Mouse (Mus musculus) olfactory bulb, adult 2 months (tissue): ENCODE measurements around the gene Limch1.

Experiments used
- CTCF ChIP-seq: fragments of 200-500 bp; IDR thresholded peaks from 2 replicates; pipeline ENCODE4 v1.5.1; 2012; ENCODE audit warnings: low read depth, mild to moderate bottlenecking, low read length, moderate library complexity; ENCODE audit not compliant: insufficient read depth
- POLR2A ChIP-seq: fragments of 200-500 bp; IDR thresholded peaks from 2 replicates; pipeline ENCODE4 v1.6.1; 2012; ENCODE audit warnings: mild to moderate bottlenecking, low read depth, low read length, moderate library complexity; ENCODE audit not compliant: insufficient read depth

DNA sequence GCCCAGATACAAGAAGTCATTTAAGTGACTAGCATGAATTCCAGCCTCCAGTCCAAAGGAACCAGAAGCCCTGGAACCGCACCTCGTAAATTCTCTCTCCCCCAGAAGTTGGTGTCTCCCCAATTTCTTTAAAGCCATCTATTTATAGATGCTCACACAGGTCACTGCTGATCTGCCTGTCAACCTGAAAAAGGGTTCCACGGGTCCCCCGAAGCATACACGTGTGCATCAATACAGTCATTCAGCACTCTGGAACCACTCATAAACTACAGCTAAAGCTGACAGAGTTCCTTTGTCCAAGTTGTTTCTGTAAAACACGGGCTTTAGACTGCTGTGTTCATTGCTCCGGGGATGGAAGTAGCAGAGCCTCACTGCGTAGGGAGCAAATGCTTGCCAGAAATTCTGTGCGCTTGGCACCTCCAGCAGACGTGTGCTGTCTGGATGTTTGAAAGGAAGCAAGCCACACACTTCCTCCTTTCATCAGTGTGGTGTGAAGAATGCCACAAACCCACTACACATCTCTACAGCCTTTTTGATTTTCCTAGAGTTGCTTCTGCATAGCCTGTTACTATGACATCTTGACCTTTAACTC lies 278.9 kb downstream of the Limch1 start:
- TF ChIP-seq POLR2A (no peak), CTCF (no peak)
